Mouse (Mus musculus) neural tube, embryonic 15.5 days (tissue): ENCODE measurements around the gene Gclm. TPM values are rescaled to one million over a fixed set of nuclear protein-coding genes. Genes with fewer than 3 reads are reported as not detected.

ENCODE experiments used
- microRNA counts: library from miRNA; unstranded; fragments of <30 nt; microRNA quantifications from one replicate; lab custom pipeline; 2016
- microRNA-seq: library from miRNA; unstranded; fragments of <30 nt; microRNA quantifications from one replicate; pipeline ENCODE4, GENCODE M21; 2017
- polyA plus RNA-seq: library from polyadenylated mRNA; unstranded; fragments of >200 nt; fragmentation: Nextera tagmentation; extraction: Ambion mirVana; gene quantifications from 2 replicates; pipeline ENCODE4 v1.2.1, GENCODE M21; 2015

The Gclm gene
- polyA plus RNA-seq, 1 experiment from 2014 or later, result 50.0 TPM

MicroRNA genes within 50 kb of the gene (microRNA counts, 519-probe panel; counts per million panel counts)
- 1,716 counts per million, percentile 27 among the panel's probes with 10 or more counts for microRNA mmu-miR-760 (lab: Ali Mortazavi, UCI)

Small RNAs within 50 kb of the gene (microRNA-seq; reads per million reads assigned to microRNA genes)
- gene Gm22903 (not detected), gene Mir760 (227 reads per million, percentile 65 among the genes with 10 or more reads in this experiment)

Other genes with a start within 250 kb of the Gclm start
- 0.97 and 1.0 TPM in 2 replicates for gene Abca4, start 201.1 kb upstream of the Gclm start, polyA plus RNA-seq
- gene Dnttip2, start 28.8 kb downstream of the Gclm start, polyA plus RNA-seq, result 42.3 and 47.5 TPM in 2 replicates
- gene Bcar3, start 48.6 kb downstream of the Gclm start, polyA plus RNA-seq, result 5.5 and 7.4 TPM in 2 replicates